Mouse (Mus musculus) midbrain, embryonic 15.5 days (tissue): ENCODE measurements at regions not wholly inside any gene's neighbourhood (a gene's known extent, or its start where the extent isn't known, plus 50 kb on each side); places are given as distances from the start of the nearest gene placed in this dataset.

ENCODE experiments used
- ATAC-seq: fragments of 200-750 bp; cut with Nextera tagmentation; replicated peaks from 2 replicates; pipeline ENCODE4 v1.8.0; 2017; ENCODE audit warnings: moderate TSS enrichment
- H3K27ac ChIP-seq: fragments of 300-500 bp; sonication (generic); 2 replicates; pipeline ENCODE4 v1.5.1; 2015; ENCODE audit warnings: mild to moderate bottlenecking, inconsistent platforms
- H3K27me3 ChIP-seq: fragments of 300-500 bp; sonication (generic); replicated peaks from 2 replicates; pipeline ENCODE4 v1.6.1; 2015; ENCODE audit warnings: inconsistent platforms
- H3K36me3 ChIP-seq: fragments of 300-500 bp; sonication (generic); replicated peaks from 2 replicates; pipeline ENCODE4 v1.6.1; 2015; ENCODE audit warnings: inconsistent platforms
- H3K4me1 ChIP-seq: fragments of 300-500 bp; sonication (generic); 2 replicates; pipeline ENCODE4 v1.6.1; 2015; ENCODE audit warnings: inconsistent platforms
- H3K4me2 ChIP-seq: fragments of 300-500 bp; sonication (generic); 2 replicates; pipeline ENCODE4 v1.6.1; 2015; ENCODE audit warnings: inconsistent platforms, mild to moderate bottlenecking, moderate library complexity
- H3K4me3 ChIP-seq: fragments of 300-500 bp; sonication (generic); 2 replicates; pipeline ENCODE4 v1.5.1; 2015; ENCODE audit warnings: mild to moderate bottlenecking, inconsistent platforms
- H3K9ac ChIP-seq: fragments of 300-500 bp; sonication (generic); 2 replicates; pipeline ENCODE4 v1.6.1; 2015; ENCODE audit warnings: mild to moderate bottlenecking, inconsistent platforms
- H3K9me3 ChIP-seq: fragments of 300-500 bp; sonication (generic); 2 replicates; pipeline ENCODE4 v1.6.1; 2016; ENCODE audit warnings: inconsistent platforms
- WGBS: fragments of 180-500 bp; shearing (Covaris S2); methylation state at CpG from one replicate; pipeline ENCODE4 v1.1.7; 2015; ENCODE audit warnings: mixed read lengths; 5-methylcytosine and 5-hydroxymethylcytosine counted together

DNA sequence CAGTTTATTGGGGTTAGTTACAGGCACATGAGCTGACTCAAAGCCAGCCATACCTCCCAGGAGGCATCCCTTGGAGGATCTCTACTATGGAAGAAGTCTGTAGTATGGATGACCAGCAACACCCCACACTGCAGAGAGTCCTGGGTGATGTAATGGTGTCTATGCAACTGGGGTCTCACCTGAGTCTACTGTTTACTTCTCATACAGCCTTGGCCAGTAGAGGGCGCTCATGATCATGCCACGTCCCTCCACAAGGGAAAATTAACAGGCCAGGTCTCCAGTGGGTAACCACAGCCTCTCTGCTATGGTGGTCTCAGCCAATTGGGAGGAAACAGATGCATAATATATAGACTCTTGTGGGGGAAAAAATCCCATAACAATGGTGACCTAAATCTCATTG is 111.7 kb downstream of the Cdh26 start:
- Histone ChIP-seq H3K4me1 (peaks cover 5% of the 10 kb centered on the region; the same call in 1 of the 2 replicates), H3K9me3 (no peaks in the 10 kb centered on the region), H3K4me2 (no peak overlapping the region), H3K27me3 (no peaks in the 10 kb centered on the region), H3K36me3 (no peaks in the 10 kb centered on the region), H3K27ac (no peak overlapping the region), H3K4me3 (no peak overlapping the region), H3K9ac (no peak overlapping the region)
- ATAC-seq: no peak
- WGBS: 24% methylated on average over 2 of the region's 2 CpGs

DNA sequence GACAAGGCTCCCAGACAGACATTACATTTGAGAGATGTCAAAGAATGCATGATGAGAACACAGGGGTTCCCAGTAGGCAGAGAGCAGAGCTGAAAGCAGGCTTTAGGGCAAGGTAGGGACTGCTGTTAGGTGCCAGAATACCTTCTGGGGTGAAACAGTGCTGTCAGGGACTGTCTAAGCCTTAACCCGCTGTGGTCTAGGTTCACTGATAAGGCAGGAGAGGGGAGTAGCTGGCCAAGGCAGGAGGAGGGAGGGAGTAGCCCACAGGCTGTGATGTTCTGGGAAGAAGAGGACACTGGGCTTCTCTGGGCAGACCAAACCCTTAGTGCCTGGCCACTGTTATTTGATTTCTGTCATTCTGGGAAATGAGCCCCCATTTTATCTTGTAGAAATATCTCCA is 114.1 kb downstream of the Cdh26 start:
- Histone ChIP-seq H3K9ac (no peak overlapping the region), H3K36me3 (no peaks in the 10 kb centered on the region), H3K27ac (no peak overlapping the region), H3K4me1 (peaks cover 5% of the 10 kb centered on the region; the same call in 1 of the 2 replicates), H3K4me2 (no peak overlapping the region), H3K9me3 (no peaks in the 10 kb centered on the region), H3K4me3 (no peak overlapping the region), H3K27me3 (no peaks in the 10 kb centered on the region)
- ATAC-seq: no peak
- 85% methylated on average over 1 of the region's 1 CpGs for WGBS

DNA sequence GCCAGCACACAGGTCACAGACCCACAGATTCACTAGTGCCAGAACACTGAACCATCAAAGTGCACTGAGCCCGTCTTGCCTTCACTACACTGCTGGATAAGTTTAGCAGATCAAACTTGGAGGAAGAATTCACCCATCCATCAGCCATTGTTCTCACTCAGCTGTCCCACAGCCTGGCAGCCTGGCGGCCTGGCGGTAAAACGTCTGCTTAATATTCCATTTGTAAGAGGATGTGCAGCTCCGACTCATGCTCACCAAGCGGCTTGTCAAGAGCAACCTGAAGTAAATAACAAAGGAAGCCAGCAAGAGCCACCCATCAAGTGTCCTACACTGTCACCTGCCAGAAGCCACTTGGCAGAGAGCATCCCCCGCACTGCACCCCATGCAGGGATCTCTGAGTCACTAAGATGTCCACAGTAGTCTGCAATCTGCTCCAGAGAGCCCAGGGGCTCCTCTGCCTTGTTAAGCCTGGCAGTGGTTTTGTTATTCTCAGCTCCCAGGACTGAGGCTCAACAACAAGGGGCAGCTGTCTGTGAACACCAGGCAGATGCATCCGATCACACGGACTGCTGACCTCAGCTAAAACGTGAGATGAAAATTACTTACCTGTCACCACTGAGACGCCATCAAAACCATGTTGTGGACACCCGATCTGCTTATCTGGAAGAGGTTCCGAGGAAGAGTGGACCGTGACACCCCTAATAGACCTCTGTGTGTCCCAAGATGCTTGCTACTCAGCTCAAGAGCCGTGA is 115.4 kb downstream of the Cdh26 start:
- Histone ChIP-seq H3K36me3 (no peaks in the 10 kb centered on the region), H3K4me2 (no peak overlapping the region), H3K27ac (no peak overlapping the region), H3K4me1 (peaks cover 5% of the 10 kb centered on the region; the same call in 1 of the 2 replicates), H3K9me3 (no peaks in the 10 kb centered on the region), H3K9ac (no peak overlapping the region), H3K27me3 (no peaks in the 10 kb centered on the region), H3K4me3 (no peak overlapping the region)
- WGBS: 55% methylated on average over 15 of the region's 15 CpGs
- no peak for ATAC-seq

DNA sequence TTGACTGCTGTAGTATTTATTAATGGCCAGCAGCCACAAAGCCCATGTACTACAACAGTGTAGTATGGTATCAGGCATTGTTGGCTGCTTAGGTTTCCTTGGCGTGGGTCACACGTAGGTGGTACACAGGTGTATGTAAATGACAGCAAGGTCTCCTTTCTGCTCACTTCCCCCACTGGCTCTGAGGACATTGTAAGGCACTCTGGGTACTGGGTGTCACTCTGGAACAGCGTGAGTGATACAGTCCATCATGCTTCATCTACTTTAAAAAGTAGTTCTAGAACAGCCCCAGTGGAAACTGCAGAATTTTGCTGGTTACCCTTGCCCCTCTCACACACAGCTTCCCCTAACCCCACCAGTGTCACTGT is 116.0 kb downstream of the Cdh26 start:
- H3K4me2 ChIP-seq: no peak overlapping the region
- no peak overlapping the region for H3K9ac ChIP-seq
- no peak overlapping the region for H3K27ac ChIP-seq
- H3K4me3 ChIP-seq: no peak overlapping the region
- H3K9me3 ChIP-seq: no peaks in the 10 kb centered on the region
- no peak for ATAC-seq
- H3K27me3 ChIP-seq: no peaks in the 10 kb centered on the region
- peaks cover 5% of the 10 kb centered on the region; the same call in 1 of the 2 replicates for H3K4me1 ChIP-seq
- H3K36me3 ChIP-seq: no peaks in the 10 kb centered on the region
- WGBS: 88% methylated on average over 3 of the region's 3 CpGs

DNA sequence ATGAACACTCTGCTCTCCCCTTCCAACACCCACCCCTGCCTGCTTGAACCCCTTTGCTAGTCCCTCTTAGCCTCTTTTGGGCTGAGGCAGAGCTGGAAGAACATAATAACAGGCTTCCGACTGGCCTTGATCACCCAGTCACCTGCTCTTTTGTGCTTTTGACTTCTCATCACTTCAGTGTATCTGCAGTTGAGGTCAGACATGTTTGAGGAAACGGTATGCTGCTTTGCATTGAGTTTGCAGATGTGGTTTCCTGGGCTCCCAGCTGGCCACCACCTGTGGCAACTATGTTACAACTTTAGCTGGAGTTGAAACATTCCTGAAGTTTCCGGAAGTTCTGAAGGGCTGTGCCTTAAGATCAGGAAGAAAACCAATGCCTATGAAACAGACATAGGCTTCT is 116.6 kb downstream of the Cdh26 start:
- H3K9me3 ChIP-seq: no peaks in the 10 kb centered on the region
- no peak overlapping the region for H3K9ac ChIP-seq
- H3K27ac ChIP-seq: no peak overlapping the region
- no peak overlapping the region for H3K4me3 ChIP-seq
- no peak for ATAC-seq
- 81% methylated on average over 3 of the region's 3 CpGs for WGBS
- H3K27me3 ChIP-seq: no peaks in the 10 kb centered on the region
- H3K4me2 ChIP-seq: no peak overlapping the region
- H3K36me3 ChIP-seq: no peaks in the 10 kb centered on the region
- peaks cover 5% of the 10 kb centered on the region; the same call in 1 of the 2 replicates for H3K4me1 ChIP-seq

GRCm38 (mm10) chr2:178548937-178549336 is 118.6 kb downstream of the Cdh26 start:
- no peaks in the 10 kb centered on the region for H3K9me3 ChIP-seq
- no peak overlapping the region for H3K4me3 ChIP-seq
- no peaks in the 10 kb centered on the region for H3K36me3 ChIP-seq
- no peak overlapping the region for H3K27ac ChIP-seq
- H3K4me2 ChIP-seq: no peak overlapping the region
- no peak for ATAC-seq
- no peak overlapping the region for H3K9ac ChIP-seq
- no peaks in the 10 kb centered on the region for H3K27me3 ChIP-seq
- 92% methylated on average over 6 of the region's 6 CpGs for WGBS
- peaks cover 5% of the 10 kb centered on the region; the same call in 1 of the 2 replicates for H3K4me1 ChIP-seq

DNA sequence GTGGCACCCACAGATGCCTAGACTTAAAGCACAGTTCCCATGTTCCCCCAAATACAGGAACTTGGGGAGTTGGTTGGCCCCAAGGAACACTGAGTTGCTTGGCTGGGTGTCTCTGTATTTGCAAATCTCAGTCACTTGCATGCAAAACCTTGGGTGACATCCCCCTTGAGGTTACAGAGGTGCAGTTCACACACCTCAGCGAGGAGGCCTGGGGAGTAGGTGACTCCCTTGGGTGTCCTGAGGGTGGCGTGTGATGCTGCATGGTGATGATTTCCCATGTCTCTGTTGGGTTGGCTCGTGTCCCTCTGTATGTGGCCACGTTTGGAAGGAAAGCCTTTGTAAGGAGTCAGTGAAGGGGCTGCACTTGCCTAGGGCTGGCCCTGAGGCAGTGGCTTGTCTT is 123.4 kb downstream of the Cdh26 start:
- Histone ChIP-seq H3K4me2 (no peak overlapping the region), H3K27me3 (no peaks in the 10 kb centered on the region), H3K9me3 (no peaks in the 10 kb centered on the region), H3K27ac (no peak overlapping the region), H3K9ac (no peak overlapping the region), H3K36me3 (no peaks in the 10 kb centered on the region), H3K4me1 (peaks cover 7% of the 10 kb centered on the region), H3K4me3 (no peak overlapping the region)
- 76% methylated on average over 4 of the region's 4 CpGs for whole genome bisulfite sequencing
- ATAC-seq: no peak

DNA sequence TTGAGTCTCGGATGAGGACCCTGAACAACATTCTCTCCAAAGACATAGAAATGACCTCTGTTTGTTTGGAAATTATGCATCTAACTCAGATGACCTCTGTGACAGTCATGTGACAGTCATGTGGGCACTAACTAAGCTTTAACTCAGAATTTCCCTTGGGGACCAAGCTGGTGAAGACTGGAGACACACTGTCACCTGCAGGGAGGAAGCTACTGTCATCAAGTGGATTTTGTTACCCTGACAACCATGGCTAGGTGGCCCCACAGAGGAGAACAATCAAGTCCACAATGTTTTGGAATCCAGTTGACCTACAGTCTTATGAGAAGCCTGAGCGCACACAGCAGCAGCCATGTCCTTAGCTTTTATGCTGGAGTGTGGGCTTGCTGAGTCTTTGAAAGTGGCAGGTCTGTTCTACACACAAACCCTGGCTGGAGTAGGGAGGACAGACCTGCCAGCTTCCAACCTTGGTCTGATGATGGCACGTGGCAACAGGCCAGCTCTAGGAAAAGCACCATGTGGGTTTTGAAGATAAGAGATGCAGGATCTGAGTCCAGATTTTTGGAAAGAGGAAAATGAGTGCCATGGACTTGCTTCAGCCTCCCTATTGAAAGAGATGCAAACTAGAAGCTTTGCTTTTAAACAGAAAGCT is 125.5 kb downstream of the Cdh26 start:
- 0 out of 2 replicates have a peak, but pooled peaks have one; percentile 58 for ATAC-seq
- Histone ChIP-seq H3K4me2 (no peak overlapping the region), H3K36me3 (no peaks in the 10 kb centered on the region), H3K4me1 (peaks cover 7% of the 10 kb centered on the region), H3K9ac (no peak overlapping the region), H3K4me3 (no peak overlapping the region), H3K9me3 (no peaks in the 10 kb centered on the region), H3K27me3 (no peaks in the 10 kb centered on the region), H3K27ac (no peak overlapping the region)
- WGBS: 68% methylated on average over 3 of the region's 3 CpGs

DNA sequence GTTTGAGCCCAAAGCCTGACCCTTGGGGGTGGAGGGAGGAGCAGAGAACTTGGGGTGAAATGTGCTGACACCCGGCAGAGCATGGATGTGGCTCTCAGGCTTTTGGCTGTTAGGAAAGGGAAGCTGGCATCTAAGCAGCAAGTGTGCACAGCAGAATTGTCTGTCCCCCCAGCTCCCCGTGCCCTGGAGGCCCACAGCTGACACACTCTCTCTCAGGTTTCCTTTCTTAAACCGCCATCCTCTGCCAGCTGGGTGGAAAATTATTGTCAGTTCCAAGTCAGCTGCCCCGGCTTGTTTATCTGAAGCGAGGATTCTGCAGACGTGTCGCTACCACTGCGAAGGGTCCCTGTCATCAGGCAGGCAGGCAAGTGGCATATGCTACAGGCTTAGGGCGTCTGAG is 127.6 kb downstream of the Cdh26 start:
- Histone ChIP-seq H3K4me2 (no peak overlapping the region), H3K9me3 (no peaks in the 10 kb centered on the region), H3K9ac (no peak overlapping the region), H3K27ac (no peak overlapping the region), H3K36me3 (no peaks in the 10 kb centered on the region), H3K4me3 (no peak overlapping the region), H3K27me3 (no peaks in the 10 kb centered on the region), H3K4me1 (peaks cover 11% of the 10 kb centered on the region)
- no peak for ATAC-seq
- 63% methylated on average over 9 of the region's 9 CpGs for WGBS

- ATAC-seq: no peak
- no peaks in the 10 kb centered on the region for H3K27me3 ChIP-seq
- no peaks in the 10 kb centered on the region for H3K9me3 ChIP-seq
- H3K9ac ChIP-seq: no peak overlapping the region
- H3K4me1 ChIP-seq: peaks cover 7% of the 10 kb centered on the region; the same call in 1 of the 2 replicates
- H3K36me3 ChIP-seq: no peaks in the 10 kb centered on the region
- WGBS: 94% methylated on average over 7 of the region's 7 CpGs
- H3K4me3 ChIP-seq: no peak overlapping the region
- H3K27ac ChIP-seq: no peak overlapping the region
- H3K4me2 ChIP-seq: no peak overlapping the region
Observed at GRCm38 (mm10) chr2:178563287-178563686, 133.0 kb downstream of the Cdh26 start.

DNA sequence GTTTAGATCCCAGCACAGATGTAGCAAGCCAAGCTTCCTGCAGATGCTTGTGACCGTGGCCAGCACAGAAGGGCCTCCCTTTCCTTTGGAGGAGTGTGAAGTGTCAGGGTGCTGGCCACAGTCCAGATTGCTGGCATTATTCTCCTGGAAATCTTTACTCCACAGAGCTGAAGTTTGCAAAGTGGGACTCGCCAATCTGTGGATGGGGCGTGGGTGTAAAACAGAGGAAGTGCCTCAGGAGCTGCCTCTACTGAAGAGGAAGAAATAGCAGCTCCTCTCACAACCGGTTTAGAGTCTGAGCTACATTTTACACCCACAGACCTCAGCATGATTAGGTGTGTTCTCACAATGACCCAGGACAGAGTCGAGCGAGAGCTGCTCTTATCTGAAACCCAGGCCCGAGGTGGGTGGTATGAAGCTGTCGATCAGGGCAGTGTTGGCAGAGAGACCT is 135.1 kb downstream of the Cdh26 start:
- no peaks in the 10 kb centered on the region for H3K9me3 ChIP-seq
- no peaks in the 10 kb centered on the region for H3K36me3 ChIP-seq
- ATAC-seq: no peak
- 83% methylated on average over 8 of the region's 8 CpGs for WGBS
- no peak overlapping the region for H3K4me3 ChIP-seq
- H3K27ac ChIP-seq: no peak overlapping the region
- no peaks in the 10 kb centered on the region for H3K27me3 ChIP-seq
- H3K4me2 ChIP-seq: no peak overlapping the region
- peaks cover 7% of the 10 kb centered on the region; the same call in 1 of the 2 replicates for H3K4me1 ChIP-seq
- H3K9ac ChIP-seq: no peak overlapping the region

GRCm38 (mm10) chr2:178567493-178567892 is 137.2 kb downstream of the Cdh26 start:
- Histone ChIP-seq H3K4me3 (no peak overlapping the region), H3K9ac (no peak overlapping the region), H3K9me3 (no peaks in the 10 kb centered on the region), H3K4me1 (peaks cover 2% of the 10 kb centered on the region; the same call in 1 of the 2 replicates), H3K36me3 (no peaks in the 10 kb centered on the region), H3K27me3 (no peaks in the 10 kb centered on the region), H3K27ac (no peak overlapping the region), H3K4me2 (no peak overlapping the region)
- no peak for ATAC-seq
- 73% methylated on average over 7 of the region's 7 CpGs for WGBS

GRCm38 (mm10) chr2:178572301-178572700 is 142.0 kb downstream of the Cdh26 start:
- Histone ChIP-seq H3K27ac (no peak overlapping the region), H3K4me2 (no peak overlapping the region), H3K36me3 (no peaks in the 10 kb centered on the region), H3K9ac (no peak overlapping the region), H3K4me1 (peaks cover 6% of the 10 kb centered on the region; the same call in 1 of the 2 replicates), H3K27me3 (no peaks in the 10 kb centered on the region), H3K4me3 (no peak overlapping the region), H3K9me3 (no peaks in the 10 kb centered on the region)
- ATAC-seq: no peak
- WGBS: 68% methylated on average over 5 of the region's 5 CpGs
